Mouse (Mus musculus): ENCODE measurements around the gene Rpl10a.

Gene Rpl10a

GRCm38 (mm10) chr17:28328366-28328928, at the start of gene Rpl10a:
Gene Rpl10a (plus strand): TSS chr17:28328471.
- ATAC-seq (ENCODE audit: insufficient number of reproducible peaks, low FRiP score, low TSS enrichment): peak; percentile 92

GRCm38 (mm10) chr17:28279236-28279635, 49.0 kb upstream of the Rpl10a start:
- no peak; the same call in 1 of the 2 replicates for ATAC-seq (ENCODE audit: insufficient number of reproducible peaks, low FRiP score, low TSS enrichment)

DNA sequence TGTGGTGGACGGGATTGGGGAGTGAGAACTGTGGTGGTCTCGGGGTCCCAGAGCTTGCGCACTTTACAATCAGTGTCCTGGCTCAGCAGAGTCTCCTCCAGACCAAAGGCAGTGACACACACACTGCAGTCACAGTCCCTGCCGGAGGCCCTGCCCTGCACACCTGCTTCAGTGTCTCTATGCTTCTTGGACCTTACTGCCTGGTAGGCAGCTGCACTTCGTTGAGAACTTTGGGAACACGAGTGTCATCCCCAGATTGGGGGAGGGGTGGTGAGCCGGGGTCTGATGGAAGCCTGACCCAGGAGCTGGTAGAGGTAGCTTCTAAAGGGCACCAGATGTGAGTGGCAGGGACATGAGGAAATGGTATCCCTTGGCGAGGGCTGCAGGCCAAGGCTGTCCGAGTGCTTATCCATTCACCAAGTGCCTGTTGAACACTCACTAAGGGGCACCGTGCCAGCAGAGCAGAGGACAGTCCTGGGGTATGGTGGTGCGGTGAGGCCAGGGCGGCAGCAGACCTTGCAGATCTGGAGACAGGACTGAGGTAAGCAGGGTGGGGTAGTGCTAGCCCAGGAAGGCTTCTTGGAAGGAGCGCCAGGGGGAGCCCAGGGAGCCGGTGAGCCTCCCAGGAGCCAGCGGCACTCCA, 48.4 kb upstream of the Rpl10a start:
- no peak for ATAC-seq (ENCODE audit: insufficient number of reproducible peaks, low FRiP score, low TSS enrichment)

DNA sequence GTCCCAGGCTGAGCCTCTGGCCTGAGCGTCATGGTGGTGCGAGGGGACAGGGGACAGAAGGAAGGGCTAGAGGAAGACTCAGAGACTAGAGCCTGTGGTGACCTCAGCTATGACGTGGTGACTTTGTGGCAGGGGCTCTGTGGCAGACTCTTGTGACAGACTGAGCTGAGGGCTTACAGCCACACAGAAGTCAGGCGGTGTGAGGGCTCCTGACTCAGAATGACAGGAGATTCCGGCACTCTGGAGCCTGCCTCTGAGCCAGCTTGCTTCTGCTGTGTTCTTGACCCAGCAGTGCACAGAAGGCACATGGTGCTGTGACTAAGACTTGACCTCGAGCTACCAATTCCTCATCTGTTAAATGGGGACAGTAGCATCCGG, 47.9 kb upstream of the Rpl10a start:
- ATAC-seq (ENCODE audit: insufficient number of reproducible peaks, low FRiP score, low TSS enrichment): no peak

DNA sequence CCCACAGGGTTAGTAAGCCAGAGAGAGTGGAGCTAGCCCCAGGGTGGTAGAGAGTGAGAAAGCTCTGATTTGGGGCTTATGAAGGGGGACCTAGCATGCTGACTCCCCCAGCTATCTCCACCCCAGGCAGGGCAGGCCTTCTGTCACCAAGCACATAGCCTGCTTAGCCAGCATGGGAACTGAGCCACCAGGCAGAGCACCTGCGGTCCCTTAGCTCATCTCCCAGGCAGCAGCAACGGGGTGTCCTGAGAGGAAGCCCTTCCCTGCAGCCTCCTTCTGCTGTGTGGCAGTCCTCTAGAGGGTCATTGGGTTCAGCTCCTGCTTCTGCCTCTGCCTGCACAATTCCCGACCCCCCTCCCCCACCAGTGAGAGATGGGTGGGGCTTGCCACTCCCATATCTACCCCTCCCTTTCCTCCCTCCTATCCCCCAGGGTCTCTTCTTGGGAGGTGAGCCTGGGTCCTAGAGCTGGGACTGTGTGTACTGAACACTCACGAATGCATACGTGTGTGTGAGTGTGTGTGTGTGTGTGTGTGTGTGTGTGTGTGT, 47.4 kb upstream of the Rpl10a start:
- no peak for ATAC-seq (ENCODE audit: insufficient number of reproducible peaks, low FRiP score, low TSS enrichment)

GRCm38 (mm10) chr17:28281866-28282441, 46.3 kb upstream of the Rpl10a start:
- no peak for ATAC-seq (ENCODE audit: insufficient number of reproducible peaks, low FRiP score, low TSS enrichment)

DNA sequence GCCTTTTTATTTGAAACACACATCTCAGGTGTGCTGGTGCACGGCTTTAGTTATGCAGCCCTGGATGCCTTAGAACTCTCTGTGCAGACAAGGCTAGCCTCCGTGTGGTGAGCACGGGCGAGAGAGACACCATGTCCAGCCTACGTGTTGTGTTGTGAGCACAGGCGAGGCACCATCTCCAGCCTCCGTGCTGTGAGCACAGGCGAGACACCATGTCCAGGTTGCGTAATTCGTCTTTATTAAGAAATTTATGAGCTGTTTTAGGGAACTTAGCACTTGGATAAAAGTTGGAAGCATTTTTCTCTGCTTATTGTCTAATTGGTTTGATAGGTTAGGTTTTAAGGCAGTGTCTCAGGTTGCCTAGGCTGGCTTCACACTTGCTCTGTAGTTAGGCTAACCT, 45.1 kb upstream of the Rpl10a start:
- ATAC-seq (ENCODE audit: insufficient number of reproducible peaks, low FRiP score, low TSS enrichment): no peak

GRCm38 (mm10) chr17:28286133-28286532, 42.1 kb upstream of the Rpl10a start:
- no peak for ATAC-seq (ENCODE audit: insufficient number of reproducible peaks, low FRiP score, low TSS enrichment)

GRCm38 (mm10) chr17:28286964-28287363, 41.3 kb upstream of the Rpl10a start:
- no peak for ATAC-seq (ENCODE audit: insufficient number of reproducible peaks, low FRiP score, low TSS enrichment)

GRCm38 (mm10) chr17:28287578-28287977, 40.7 kb upstream of the Rpl10a start:
- no peak for ATAC-seq (ENCODE audit: insufficient number of reproducible peaks, low FRiP score, low TSS enrichment)

DNA sequence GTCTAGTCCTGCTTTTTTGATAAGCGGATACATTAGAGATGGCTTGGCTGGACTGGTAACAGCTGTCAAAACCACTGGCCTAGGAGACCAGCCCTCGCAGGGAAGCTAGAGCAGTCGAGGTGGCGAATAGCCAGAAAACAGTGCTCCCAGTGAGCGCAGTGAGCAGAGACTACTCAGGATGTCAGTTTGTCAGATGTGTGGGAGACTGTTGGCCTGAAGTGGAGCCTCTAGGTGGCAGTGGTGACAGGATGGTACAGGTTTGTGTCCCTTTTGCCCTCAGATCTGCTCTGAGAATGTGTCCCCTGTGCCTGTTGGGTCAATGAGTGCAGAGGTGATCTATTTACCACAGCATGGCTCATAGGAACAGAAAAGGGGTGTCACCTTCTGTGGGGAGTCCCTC, 40.3 kb upstream of the Rpl10a start:
- no peak for ATAC-seq (ENCODE audit: insufficient number of reproducible peaks, low FRiP score, low TSS enrichment)

DNA sequence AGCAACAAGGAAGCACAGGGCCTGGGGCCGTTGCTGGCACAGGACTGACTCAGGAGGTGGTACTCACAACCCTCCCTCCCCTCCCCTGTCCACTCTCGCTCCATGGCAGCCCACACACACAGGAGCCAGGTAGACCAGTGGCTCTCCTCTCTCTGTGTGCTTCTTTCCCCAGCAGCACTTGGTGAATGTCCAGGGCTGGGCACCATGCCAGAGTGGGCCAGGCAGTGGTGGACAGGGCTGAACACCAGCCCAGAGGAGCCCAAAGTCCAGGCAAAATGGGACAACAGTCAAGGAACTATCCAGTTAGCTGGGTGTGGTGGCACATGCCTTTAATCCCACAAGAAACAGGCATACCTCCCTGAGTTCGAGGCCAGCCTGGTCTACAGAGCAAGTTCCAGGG, 38.0 kb upstream of the Rpl10a start:
- no peak for ATAC-seq (ENCODE audit: insufficient number of reproducible peaks, low FRiP score, low TSS enrichment)

DNA sequence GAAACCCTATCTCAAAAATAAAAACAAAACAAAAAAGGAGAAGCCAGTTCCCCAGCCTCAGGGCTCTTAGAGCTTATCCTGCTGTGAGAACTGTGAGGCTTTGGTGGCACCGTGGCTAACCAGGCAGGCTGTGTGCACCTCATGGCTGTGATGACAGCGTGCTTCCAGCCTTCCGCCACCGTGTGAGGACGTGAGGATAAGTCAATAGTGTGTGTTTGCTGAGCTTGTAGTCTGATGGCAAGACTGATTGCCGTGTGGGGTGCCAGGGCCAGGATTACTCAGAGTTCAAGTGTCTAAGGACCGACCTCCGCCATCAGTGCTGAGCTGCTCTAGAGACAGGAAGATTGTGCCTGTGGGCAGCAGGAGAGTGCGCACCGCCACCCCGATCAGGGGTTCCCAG, 37.6 kb upstream of the Rpl10a start:
- ATAC-seq (ENCODE audit: insufficient number of reproducible peaks, low FRiP score, low TSS enrichment): no peak

DNA sequence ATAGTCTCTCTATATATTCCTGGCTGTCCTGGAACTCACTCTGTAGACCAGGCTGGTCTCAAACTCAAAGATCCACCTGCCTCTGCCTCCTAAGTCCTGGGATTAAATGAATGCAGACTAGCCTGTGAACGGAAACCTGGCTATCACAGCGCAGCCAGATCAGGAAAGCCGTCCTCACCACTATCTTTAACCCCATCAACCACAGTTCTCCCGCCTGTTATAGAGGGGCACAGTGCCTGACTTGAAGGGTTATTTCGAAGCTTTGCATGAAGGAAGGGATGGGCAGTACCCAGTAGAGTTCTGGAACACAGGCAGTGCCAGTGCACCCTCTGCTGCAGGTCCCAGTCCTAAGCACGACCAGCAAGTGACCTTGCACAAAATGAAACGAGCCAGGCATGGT, 36.9 kb upstream of the Rpl10a start:
- no peak for ATAC-seq (ENCODE audit: insufficient number of reproducible peaks, low FRiP score, low TSS enrichment)

- ATAC-seq (ENCODE audit: insufficient number of reproducible peaks, low FRiP score, low TSS enrichment): no peak
Observed at GRCm38 (mm10) chr17:28293716-28294115, 34.6 kb upstream of the Rpl10a start.

DNA sequence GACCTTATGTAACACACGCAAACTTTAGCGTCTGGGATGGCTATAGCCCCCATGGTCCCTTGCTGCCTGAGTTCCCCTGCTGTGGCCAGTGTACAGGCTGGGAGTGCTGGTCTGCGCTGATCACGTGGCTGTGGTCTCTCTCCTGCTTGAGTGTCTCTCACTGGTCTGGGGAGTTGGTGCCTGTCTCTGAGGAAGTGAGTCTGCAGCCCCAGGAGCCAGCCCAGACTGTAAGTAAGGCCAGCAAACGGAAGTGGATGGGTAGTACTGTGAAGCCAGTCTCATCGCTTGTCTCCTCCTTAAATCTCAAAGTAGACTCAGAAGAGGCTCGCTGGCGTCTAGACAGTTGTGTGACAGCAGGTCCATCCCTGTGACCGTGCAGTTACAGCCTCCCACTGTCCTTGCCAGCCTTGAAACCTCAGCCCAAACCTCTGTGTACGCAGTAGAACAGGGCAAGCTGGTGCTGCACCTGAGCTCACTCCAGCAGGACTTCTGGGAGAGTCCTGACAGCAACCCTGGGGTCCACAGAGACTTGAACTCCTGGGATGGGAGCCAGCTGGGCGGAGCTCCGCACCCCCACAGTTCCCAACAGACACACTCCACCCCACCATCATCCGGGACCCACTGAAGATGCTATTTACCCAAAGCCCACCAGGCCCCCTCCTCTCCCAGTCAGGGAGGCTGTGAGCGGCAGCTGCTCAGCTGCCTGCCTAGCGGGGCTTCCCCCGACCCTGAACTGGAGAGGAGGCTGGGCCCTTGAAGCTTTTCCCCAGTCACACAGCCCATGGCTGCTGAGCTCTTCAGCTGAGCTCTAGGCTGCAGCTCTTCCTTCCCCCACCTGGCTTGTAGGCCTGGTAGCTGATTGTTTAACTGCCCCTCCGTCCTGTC, 33.6 kb upstream of the Rpl10a start:
- no peak for ATAC-seq (ENCODE audit: insufficient number of reproducible peaks, low FRiP score, low TSS enrichment)

DNA sequence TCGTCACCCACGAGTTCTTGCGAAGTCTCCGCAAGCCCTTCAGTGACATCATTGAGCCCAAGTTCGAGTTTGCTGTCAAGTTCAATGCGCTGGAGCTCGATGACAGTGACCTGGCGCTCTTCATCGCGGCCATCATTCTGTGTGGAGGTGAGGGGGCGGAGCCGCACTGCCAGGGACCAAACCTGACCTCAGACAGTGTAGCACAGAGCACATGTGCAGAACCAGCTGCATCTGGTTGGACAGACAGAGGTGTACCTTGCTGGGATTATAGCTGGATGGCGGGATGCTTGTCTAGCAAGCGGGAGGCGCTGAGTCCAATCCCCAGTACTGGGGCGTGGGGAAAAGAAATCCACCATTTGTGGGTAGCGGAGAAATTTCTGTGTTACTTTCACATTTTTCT, 29.4 kb upstream of the Rpl10a start:
- no peak for ATAC-seq (ENCODE audit: insufficient number of reproducible peaks, low FRiP score, low TSS enrichment)

DNA sequence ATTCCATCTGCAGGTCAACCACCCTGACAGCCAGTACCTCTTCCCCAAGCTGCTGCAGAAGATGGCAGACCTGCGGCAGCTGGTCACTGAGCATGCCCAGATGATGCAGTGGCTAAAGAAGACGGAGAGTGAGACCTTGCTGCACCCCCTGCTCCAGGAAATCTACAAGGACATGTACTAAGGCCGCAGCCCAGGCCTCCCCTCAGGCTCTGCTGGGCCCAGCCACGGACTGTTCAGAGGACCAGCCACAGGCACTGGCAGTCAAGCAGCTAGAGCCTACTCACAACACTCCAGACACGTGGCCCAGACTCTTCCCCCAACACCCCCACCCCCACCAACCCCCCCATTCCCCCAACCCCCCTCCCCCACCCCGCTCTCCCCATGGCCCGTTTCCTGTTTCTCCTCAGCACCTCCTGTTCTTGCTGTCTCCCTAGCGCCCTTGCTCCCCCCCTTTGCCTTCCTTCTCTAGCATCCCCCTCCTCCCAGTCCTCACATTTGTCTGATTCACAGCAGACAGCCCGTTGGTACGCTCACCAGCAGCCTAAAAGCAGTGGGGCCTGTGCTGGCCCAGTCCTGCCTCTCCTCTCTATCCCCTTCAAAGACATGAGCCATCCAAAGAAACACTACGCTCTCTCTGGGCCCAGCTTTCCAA, 28.5 kb upstream of the Rpl10a start:
- no peak for ATAC-seq (ENCODE audit: insufficient number of reproducible peaks, low FRiP score, low TSS enrichment)

DNA sequence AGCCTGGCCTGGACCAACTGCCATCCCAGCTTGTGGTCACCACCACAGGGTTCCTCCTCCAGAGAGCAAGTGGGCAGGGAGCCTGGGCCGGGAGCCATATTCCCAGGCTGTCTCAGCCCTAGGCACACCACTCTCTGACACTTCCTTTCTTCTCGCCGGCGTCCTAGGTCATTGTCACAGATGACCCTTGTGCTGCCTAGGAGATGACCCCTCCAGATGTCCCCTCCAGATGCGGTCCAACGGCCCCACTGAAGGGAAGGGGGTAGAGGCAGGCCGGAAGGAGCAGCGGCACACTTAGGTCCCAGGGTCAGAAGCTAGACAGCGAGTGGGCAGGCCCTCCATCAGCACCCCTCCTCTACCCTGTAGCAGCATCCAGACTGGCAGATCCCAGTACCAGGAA, 27.9 kb upstream of the Rpl10a start:
- ATAC-seq (ENCODE audit: insufficient number of reproducible peaks, low FRiP score, low TSS enrichment): no peak

DNA sequence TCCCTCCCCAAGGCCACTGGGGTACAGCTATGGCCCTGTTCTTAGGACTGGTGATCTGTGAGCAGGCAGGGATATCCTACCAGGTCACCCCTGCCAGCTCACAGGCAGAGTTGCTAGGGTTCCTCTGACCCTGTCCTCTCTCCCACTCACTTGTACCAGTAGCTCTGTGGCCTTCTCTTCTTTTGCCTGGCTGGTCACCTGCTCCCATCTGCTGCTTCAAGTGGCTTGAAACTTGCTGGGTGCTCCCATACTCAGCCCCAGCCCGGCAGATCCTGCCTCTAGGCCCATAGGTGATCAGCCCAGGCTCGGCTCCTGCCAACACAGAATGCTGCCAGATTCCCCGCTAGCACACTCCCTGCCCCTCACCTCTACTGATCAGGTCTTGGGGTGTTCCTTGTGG, 27.4 kb upstream of the Rpl10a start:
- no peak for ATAC-seq (ENCODE audit: insufficient number of reproducible peaks, low FRiP score, low TSS enrichment)

Data from cerebellum, adult (tissue).